Mouse (Mus musculus) cerebellum, postnatal 10 days (tissue): Measurements from ENCODE around the gene Mtmr2.

Experiments
- DNase-seq, 2 experiments: peaks; one replicate each; pipeline ENCODE4 v3.0.0; 2021; ENCODE audit warnings: mixed read lengths in 2 of 2

Mtmr2 gene

GRCm38 (mm10) chr9:13807657-13808056 lies 59.4 kb downstream of the Mtmr2 start:
- no peak for DNase-seq

DNA sequence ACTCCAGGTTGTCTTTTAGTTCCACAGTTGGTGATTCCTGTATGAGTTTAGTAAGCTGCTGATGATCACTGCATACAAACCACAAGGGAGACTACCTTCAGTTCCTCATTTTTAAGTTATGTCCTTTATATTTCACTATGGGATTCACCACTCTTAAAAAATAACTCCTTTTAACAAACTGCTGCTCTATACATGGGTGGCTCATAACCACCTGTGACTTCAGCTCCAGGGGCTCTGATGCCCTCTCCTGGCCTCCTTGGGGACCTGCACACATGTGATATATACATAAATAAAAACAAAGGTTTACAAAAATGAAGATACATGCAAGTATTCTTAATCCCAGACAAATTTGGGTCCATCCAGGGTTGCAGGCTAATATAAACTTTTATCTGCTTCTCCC lies 61.7 kb downstream of the Mtmr2 start:
- no peak for DNase-seq

DNA sequence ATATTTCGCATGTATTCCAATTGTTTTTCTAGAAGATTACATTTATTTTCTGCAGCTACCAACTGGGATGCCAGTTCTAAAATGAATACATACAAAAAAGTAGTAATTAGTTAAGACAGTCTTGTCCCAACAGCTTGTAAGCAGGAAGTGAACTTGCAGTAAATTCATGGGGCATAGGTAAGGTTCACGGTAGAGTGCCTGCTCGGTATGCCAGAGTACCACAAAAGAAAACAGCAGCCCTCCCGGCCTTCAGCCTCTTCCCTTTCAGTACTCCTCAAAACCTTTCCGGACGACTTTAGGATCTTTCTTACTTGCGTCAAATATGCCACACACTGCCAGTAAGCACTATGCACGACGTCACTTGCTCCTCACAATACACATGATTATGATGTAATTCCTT lies 70.2 kb downstream of the Mtmr2 start:
- DNase-seq = no peak

DNA sequence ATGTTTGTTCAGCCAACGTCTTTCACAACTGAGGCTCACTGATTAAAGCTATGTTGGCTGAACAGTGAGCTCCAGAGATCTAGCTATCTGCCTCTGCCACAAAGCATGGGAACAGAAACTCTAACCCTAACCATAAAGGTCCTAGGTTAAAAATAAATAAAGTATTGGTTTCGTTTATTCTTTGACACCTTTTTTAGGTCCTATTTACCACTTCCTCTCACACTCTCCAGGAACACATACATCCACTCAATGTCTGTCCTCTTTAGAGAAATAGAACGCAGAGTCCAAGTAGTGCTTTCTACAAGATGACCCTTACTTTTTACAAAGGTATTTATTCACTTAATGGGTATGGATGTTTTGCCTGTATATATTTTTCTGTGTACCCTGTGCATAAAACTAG lies 72.6 kb downstream of the Mtmr2 start:
- no peak for DNase-seq

DNA sequence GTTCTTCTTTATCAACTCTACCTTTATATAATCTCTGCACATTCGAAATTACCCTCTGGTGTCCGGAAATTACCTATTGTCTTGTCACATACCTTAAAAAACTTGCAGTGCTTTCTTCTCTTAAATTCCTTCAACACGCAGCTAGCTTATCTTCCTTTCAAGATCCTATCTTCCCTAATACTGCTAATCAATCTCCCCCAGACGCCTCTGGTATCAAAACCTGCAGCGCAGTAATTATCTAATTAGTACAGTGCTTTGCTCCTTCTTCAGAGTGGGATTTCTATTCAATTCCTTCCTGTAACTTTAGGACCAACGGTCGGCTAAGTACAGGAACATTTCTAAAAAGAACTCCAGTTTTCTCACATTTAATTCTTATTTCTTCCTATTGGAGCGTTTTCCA lies 77.7 kb downstream of the Mtmr2 start:
- no peak for DNase-seq

DNA sequence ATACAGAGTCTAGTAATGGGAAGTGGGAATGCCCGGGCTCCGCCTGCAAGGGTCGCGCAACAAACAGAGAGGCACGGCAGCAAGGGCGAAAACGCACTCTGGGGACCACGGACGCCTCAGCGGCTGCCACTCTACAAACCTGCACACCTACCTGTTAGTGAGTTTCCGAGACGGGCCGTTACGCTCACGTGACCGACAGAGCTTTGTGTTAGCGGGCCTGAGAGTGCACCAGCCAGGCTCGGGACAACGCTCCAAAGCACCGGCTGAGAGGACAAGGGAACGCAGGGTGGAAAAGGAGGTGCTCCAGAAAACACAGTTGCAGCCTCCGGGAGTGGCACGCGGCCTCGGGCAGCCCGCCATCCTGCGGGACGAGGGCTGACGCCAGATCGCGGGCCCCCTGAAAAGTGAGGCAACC lies 78.2 kb downstream of the Mtmr2 start:
- DNase-seq = no peak

DNA sequence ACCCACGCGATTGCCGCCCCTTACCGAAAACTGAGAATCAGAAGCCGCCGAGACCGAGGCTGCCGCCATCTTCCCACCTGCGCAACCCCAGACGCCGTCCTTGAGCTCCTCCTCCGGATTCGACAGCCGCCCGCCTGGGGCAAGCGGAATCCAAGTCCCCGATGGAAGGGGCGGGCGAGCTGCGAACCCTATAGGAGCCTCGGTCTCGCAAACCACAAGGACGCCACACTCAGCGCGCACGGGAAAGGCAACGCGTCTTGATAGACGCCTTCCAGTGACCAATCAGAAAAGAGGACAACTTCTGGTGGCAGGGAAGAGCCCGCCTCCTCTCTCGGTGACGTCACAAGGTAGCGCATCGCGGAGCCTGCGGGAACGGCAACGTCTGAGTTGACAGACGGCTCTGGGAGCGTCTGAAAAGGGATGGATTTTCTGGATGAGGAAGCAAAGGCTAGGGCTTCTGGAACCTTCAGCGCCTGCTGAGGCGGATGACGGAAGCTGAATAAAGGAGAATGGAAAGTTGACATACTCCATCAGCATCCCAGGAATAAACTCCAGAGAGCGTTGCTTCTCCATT lies 78.7 kb downstream of the Mtmr2 start, which contains the start of gene Cep57:
Cep57 (minus strand) TSS at position 276 of the 574 bp plus-strand sequence.
- DNase-seq = peak; percentile 97

DNA sequence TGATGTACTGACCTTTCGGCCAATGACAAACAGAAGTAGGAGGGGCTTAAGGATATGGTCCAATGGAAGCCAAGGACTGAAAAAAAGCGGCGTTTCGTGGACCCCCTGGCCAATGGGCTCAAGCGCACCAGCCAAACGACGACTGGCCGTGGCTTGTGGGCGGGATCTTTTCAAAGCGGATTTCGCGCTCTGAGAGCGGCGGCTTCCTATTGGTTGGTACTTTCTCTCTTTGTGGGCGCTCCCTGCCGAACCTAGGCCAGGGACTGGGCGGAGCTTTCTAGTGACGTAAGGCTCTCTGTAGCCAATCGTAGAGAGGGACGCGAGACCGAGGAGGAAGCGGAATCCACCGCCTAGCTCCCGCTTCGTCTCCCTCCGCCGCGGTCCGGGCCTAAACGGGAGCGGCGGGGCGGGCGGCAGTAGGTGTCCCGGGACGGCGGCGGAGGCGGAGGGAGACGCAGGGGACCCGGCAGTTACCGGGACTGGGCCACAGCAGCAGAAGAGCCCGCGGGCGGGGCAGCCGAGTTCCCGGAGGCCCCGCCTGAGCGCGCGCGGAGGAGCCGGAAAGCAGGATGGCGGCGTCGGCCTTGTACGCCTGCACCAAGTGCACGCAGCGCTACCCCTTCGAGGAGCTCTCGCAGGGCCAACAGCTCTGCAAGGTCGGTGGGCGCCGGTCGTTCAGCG lies 79.3 kb downstream of the Mtmr2 start, which contains the start of gene Fam76b:
Fam76b (plus strand) TSS at position 311 of the 681 bp plus-strand sequence.
- DNase-seq = peak; percentile 99

DNA sequence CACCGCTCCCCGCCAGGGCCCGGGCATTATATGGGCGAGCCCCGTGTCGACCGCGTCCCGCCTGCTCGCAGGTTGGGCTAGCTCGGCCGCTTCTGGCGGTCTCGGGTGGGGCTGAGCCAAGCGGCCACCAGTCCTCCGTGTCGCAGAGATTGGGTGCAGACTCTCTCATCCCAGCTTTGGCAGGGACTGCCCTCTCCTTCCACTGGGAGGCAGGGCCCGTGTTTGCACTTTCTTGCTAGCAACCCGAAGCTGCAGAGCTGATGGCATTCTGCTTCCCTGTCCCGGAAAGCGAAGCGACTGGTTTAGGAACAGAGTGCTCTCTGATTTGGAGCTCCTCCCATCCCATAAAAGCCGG lies 79.9 kb downstream of the Mtmr2 start:
- DNase-seq = no peak

- no peak for DNase-seq
Observed at GRCm38 (mm10) chr9:13835256-13835655, 87.0 kb downstream of the Mtmr2 start.

DNA sequence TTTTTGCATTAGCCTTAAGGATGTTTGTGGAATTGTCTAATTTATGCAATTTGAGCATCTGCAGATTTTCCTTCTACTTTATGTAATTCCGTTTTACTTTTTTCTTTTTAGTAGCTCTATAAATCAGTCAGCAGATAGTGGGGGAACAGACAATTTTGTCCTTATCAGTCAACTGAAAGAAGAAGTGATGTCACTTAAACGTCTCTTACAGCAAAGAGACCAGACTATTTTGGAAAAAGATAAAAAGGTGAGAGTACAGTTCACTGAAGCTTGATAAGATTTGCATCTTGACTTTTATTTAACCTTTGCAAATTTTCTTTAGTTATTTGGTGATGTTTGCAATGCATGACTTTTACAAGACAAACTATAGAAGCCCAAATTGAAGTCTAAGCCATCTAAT lies 88.5 kb downstream of the Mtmr2 start:
- DNase-seq = no peak

- no peak for DNase-seq
Observed at GRCm38 (mm10) chr9:13847591-13847990, 99.4 kb downstream of the Mtmr2 start.

- peak; percentile 42 to 60 for DNase-seq
Observed at GRCm38 (mm10) chr9:13848481-13849480, 100.6 kb downstream of the Mtmr2 start.

GRCm38 (mm10) chr9:13853876-13854275 lies 105.7 kb downstream of the Mtmr2 start:
- no peak for DNase-seq
